Mouse (Mus musculus) heart, embryonic 10.5 days (tissue): ENCODE measurements around the gene Afap1. TPM values are rescaled to one million over a fixed set of nuclear protein-coding genes. Genes with fewer than 3 reads are reported as not detected.

Source experiments
- DNase-seq: peaks from one replicate; pipeline ENCODE4 v3.0.0-alpha.2; 2017; ENCODE audit warnings: low spot score
- H3K27ac ChIP-seq: fragments of 300-500 bp; sonication (generic); 2 replicates; pipeline ENCODE4 v1.5.1; 2016; ENCODE audit warnings: mild to moderate bottlenecking
- H3K27me3 ChIP-seq: fragments of 300-500 bp; sonication (generic); 2 replicates; pipeline ENCODE4 v1.6.1; 2016; ENCODE audit warnings: mild to moderate bottlenecking; ENCODE audit not compliant: poor library complexity, insufficient read depth, severe bottlenecking
- H3K36me3 ChIP-seq: fragments of 300-500 bp; sonication (generic); 2 replicates; pipeline ENCODE4 v1.6.1; 2016; ENCODE audit warnings: mild to moderate bottlenecking, moderate library complexity
- H3K4me1 ChIP-seq: fragments of 300-500 bp; sonication (generic); 2 replicates; pipeline ENCODE4 v1.6.1; 2016; ENCODE audit warnings: mild to moderate bottlenecking
- H3K4me3 ChIP-seq: fragments of 300-500 bp; sonication (generic); 2 replicates; pipeline ENCODE4 v1.5.1; 2016; ENCODE audit warnings: mild to moderate bottlenecking, moderate library complexity
- H3K9me3 ChIP-seq: fragments of 300-500 bp; sonication (generic); 2 replicates; pipeline ENCODE4 v1.6.1; 2016; ENCODE audit warnings: mild to moderate bottlenecking, moderate library complexity
- WGBS: fragments of 180-500 bp; shearing (Covaris S2); methylation state at CpG from one replicate; pipeline ENCODE4 v1.1.7; 2016; 5-methylcytosine and 5-hydroxymethylcytosine counted together
- polyA plus RNA-seq: library from polyadenylated mRNA; unstranded; fragments of >200 nt; fragmentation: Nextera tagmentation; extraction: Ambion mirVana; gene quantifications from 2 replicates; pipeline ENCODE4 v1.2.1, GENCODE M21; 2016

Afap1 gene
- polyA plus RNA-seq, 1 experiment from 2014 or later = 21.7 TPM

GRCm38 (mm10) chr5:35921141-35921540, 28.0 kb downstream of the Afap1 start:
- WGBS = 37% methylated on average over 6 of the region's 6 CpGs
- H3K9me3 ChIP-seq = no peaks in the 10 kb centered on the region
- peak overlapping the region; percentile 42; the same call in 1 of the 2 replicates for H3K4me3 ChIP-seq
- H3K27ac ChIP-seq = peak overlapping the region; percentile 91
- no peaks in the 10 kb centered on the region for H3K36me3 ChIP-seq
- H3K27me3 ChIP-seq = no peaks in the 10 kb centered on the region
- H3K4me1 ChIP-seq = peaks cover 97% of the 10 kb centered on the region
- DNase-seq = no peak

- Histone ChIP-seq H3K4me1 (peaks cover 97% of the 10 kb centered on the region), H3K27me3 (no peaks in the 10 kb centered on the region), H3K9me3 (no peaks in the 10 kb centered on the region), H3K27ac (peak overlapping the region; percentile 91), H3K4me3 (peak overlapping the region; percentile 42), H3K36me3 (no peaks in the 10 kb centered on the region)
- WGBS = 19% methylated on average over 10 of the region's 10 CpGs
- DNase-seq = peak; percentile 93
Observed at GRCm38 (mm10) chr5:35921595-35922254, 28.6 kb downstream of the Afap1 start.

- peaks cover 95% of the 10 kb centered on the region for H3K4me1 ChIP-seq
- H3K27me3 ChIP-seq = no peaks in the 10 kb centered on the region
- WGBS = 67% methylated on average over 6 of the region's 6 CpGs
- H3K27ac ChIP-seq = peak overlapping the region; percentile 91
- no peak for DNase-seq
- H3K9me3 ChIP-seq = no peaks in the 10 kb centered on the region
- H3K4me3 ChIP-seq = peak overlapping the region; percentile 42; the same call in 1 of the 2 replicates
- H3K36me3 ChIP-seq = no peaks in the 10 kb centered on the region
Observed at GRCm38 (mm10) chr5:35923448-35923847, 30.3 kb downstream of the Afap1 start.

GRCm38 (mm10) chr5:35925171-35925634, 32.1 kb downstream of the Afap1 start:
- Histone ChIP-seq H3K4me3 (no peak overlapping the region), H3K27ac (peak overlapping the region; percentile 71), H3K27me3 (no peaks in the 10 kb centered on the region), H3K9me3 (no peaks in the 10 kb centered on the region), H3K4me1 (peaks cover 77% of the 10 kb centered on the region), H3K36me3 (no peaks in the 10 kb centered on the region)
- DNase-seq = no peak
- 38% methylated on average over 12 of the region's 12 CpGs for WGBS

- Histone ChIP-seq H3K27me3 (no peaks in the 10 kb centered on the region), H3K4me1 (peaks cover 74% of the 10 kb centered on the region), H3K27ac (0 out of 2 replicates have a peak overlapping the region, but pooled peaks have one; percentile 13), H3K4me3 (no peak overlapping the region), H3K36me3 (no peaks in the 10 kb centered on the region), H3K9me3 (no peaks in the 10 kb centered on the region)
- WGBS = 82% methylated on average over 8 of the region's 8 CpGs
- DNase-seq = no peak
Observed at GRCm38 (mm10) chr5:35926511-35926910, 33.4 kb downstream of the Afap1 start.

GRCm38 (mm10) chr5:35931296-35931695, 38.2 kb downstream of the Afap1 start:
- DNase-seq = no peak
- no peaks in the 10 kb centered on the region for H3K9me3 ChIP-seq
- H3K27me3 ChIP-seq = no peaks in the 10 kb centered on the region
- peaks cover 8% of the 10 kb centered on the region for H3K36me3 ChIP-seq
- H3K27ac ChIP-seq = no peak overlapping the region
- WGBS = 40% methylated on average over 5 of the region's 5 CpGs
- peaks cover 71% of the 10 kb centered on the region for H3K4me1 ChIP-seq
- H3K4me3 ChIP-seq = no peak overlapping the region

- Histone ChIP-seq H3K27ac (0 out of 2 replicates have a peak overlapping the region, but pooled peaks have one; percentile 2), H3K9me3 (no peaks in the 10 kb centered on the region), H3K4me3 (no peak overlapping the region), H3K4me1 (peaks cover 60% of the 10 kb centered on the region), H3K27me3 (no peaks in the 10 kb centered on the region), H3K36me3 (peaks cover 16% of the 10 kb centered on the region)
- WGBS = 51% methylated on average over 10 of the region's 10 CpGs
- no peak for DNase-seq
Observed at GRCm38 (mm10) chr5:35933059-35933458, 39.9 kb downstream of the Afap1 start.

- Histone ChIP-seq H3K36me3 (peaks cover 18% of the 10 kb centered on the region), H3K4me3 (no peak overlapping the region), H3K4me1 (peaks cover 81% of the 10 kb centered on the region), H3K27ac (0 out of 2 replicates have a peak overlapping the region, but pooled peaks have one; percentile 16), H3K27me3 (no peaks in the 10 kb centered on the region), H3K9me3 (no peaks in the 10 kb centered on the region)
- 71% methylated on average over 7 of the region's 7 CpGs for WGBS
- DNase-seq = no peak
Observed at GRCm38 (mm10) chr5:35935939-35936338, 42.8 kb downstream of the Afap1 start.

GRCm38 (mm10) chr5:35938249-35939223, 45.4 kb downstream of the Afap1 start:
- peaks cover 75% of the 10 kb centered on the region for H3K4me1 ChIP-seq
- no peak overlapping the region for H3K4me3 ChIP-seq
- peaks cover 30% of the 10 kb centered on the region for H3K36me3 ChIP-seq
- 41% methylated on average over 10 of the region's 10 CpGs for WGBS
- H3K27ac ChIP-seq = peak overlapping the region; percentile 63; the same call in 1 of the 2 replicates
- no peaks in the 10 kb centered on the region for H3K9me3 ChIP-seq
- no peak for DNase-seq
- H3K27me3 ChIP-seq = no peaks in the 10 kb centered on the region

- H3K9me3 ChIP-seq = no peaks in the 10 kb centered on the region
- H3K27ac ChIP-seq = no peak overlapping the region; the same call in 1 of the 2 replicates
- H3K27me3 ChIP-seq = no peaks in the 10 kb centered on the region
- H3K4me1 ChIP-seq = peaks cover 67% of the 10 kb centered on the region
- 72% methylated on average over 6 of the region's 6 CpGs for WGBS
- DNase-seq = no peak
- H3K4me3 ChIP-seq = no peak overlapping the region
- H3K36me3 ChIP-seq = peaks cover 44% of the 10 kb centered on the region
Observed at GRCm38 (mm10) chr5:35939958-35940357, 46.8 kb downstream of the Afap1 start.

GRCm38 (mm10) chr5:35943541-35943940, 50.4 kb downstream of the Afap1 start:
- H3K4me1 ChIP-seq = peaks cover 81% of the 10 kb centered on the region
- no peaks in the 10 kb centered on the region for H3K9me3 ChIP-seq
- H3K36me3 ChIP-seq = peaks cover 51% of the 10 kb centered on the region
- H3K4me3 ChIP-seq = no peak overlapping the region
- no peak for DNase-seq
- 0 out of 2 replicates have a peak overlapping the region, but pooled peaks have one; percentile 18 for H3K27ac ChIP-seq
- H3K27me3 ChIP-seq = no peaks in the 10 kb centered on the region
- 71% methylated on average over 5 of the region's 5 CpGs for WGBS

- Histone ChIP-seq H3K4me1 (peaks cover 53% of the 10 kb centered on the region), H3K36me3 (peaks cover 79% of the 10 kb centered on the region), H3K27ac (peak overlapping the region; percentile 30; the same call in 1 of the 2 replicates), H3K27me3 (no peaks in the 10 kb centered on the region), H3K9me3 (no peaks in the 10 kb centered on the region), H3K4me3 (no peak overlapping the region)
- DNase-seq = no peak
- 32% methylated on average over 2 of the region's 2 CpGs for WGBS
Observed at GRCm38 (mm10) chr5:35946841-35947240, 53.7 kb downstream of the Afap1 start.

GRCm38 (mm10) chr5:35947427-35947826, 54.3 kb downstream of the Afap1 start:
- Histone ChIP-seq H3K27me3 (no peaks in the 10 kb centered on the region), H3K4me1 (peaks cover 51% of the 10 kb centered on the region), H3K9me3 (no peaks in the 10 kb centered on the region), H3K27ac (no peak overlapping the region), H3K4me3 (no peak overlapping the region), H3K36me3 (peaks cover 83% of the 10 kb centered on the region)
- WGBS = 47% methylated on average over 4 of the region's 4 CpGs
- DNase-seq = no peak
